Mouse (Mus musculus) midbrain, embryonic 11.5 days (tissue): ENCODE measurements around the gene Cx3cr1. TPM values are rescaled to one million over a fixed set of nuclear protein-coding genes. Genes with fewer than 3 reads are reported as not detected.

Experiments
- ATAC-seq: fragments of 200-750 bp; cut with Nextera tagmentation; 2 replicates; pipeline ENCODE4 v1.8.0; 2017; ENCODE audit warnings: moderate TSS enrichment, moderate library complexity; ENCODE audit not compliant: low FRiP score
- DNase-seq: peaks from one replicate; pipeline ENCODE4 v3.0.0; 2015; ENCODE audit warnings: low spot score; ENCODE audit errors: missing footprints
- H3K27ac ChIP-seq: fragments of 300-500 bp; sonication (generic); 2 replicates; pipeline ENCODE4 v1.5.1; 2014; ENCODE audit warnings: low read depth, low read length
- H3K27me3 ChIP-seq: fragments of 300-500 bp; sonication (generic); 2 replicates; pipeline ENCODE4 v1.6.1; 2014; ENCODE audit warnings: mild to moderate bottlenecking, low read length, moderate library complexity, mixed read lengths; ENCODE audit not compliant: control insufficient read depth, insufficient read depth
- H3K36me3 ChIP-seq: fragments of 300-500 bp; sonication (generic); 2 replicates; pipeline ENCODE4 v1.6.1; 2014; ENCODE audit warnings: mild to moderate bottlenecking, low read length, moderate library complexity, mixed read lengths; ENCODE audit not compliant: control insufficient read depth, insufficient read depth
- H3K4me1 ChIP-seq: fragments of 300-500 bp; sonication (generic); 2 replicates; pipeline ENCODE4 v1.6.1; 2014; ENCODE audit warnings: low read length; ENCODE audit not compliant: control insufficient read depth, insufficient read depth
- H3K4me2 ChIP-seq: fragments of 300-500 bp; sonication (generic); 2 replicates; pipeline ENCODE4 v1.6.1; 2014; ENCODE audit warnings: mild to moderate bottlenecking, moderate library complexity
- H3K4me3 ChIP-seq: fragments of 300-500 bp; sonication (generic); 2 replicates; pipeline ENCODE4 v1.5.1; 2014; ENCODE audit warnings: low read depth, low read length
- H3K9ac ChIP-seq: fragments of 300-500 bp; sonication (generic); 2 replicates; pipeline ENCODE4 v1.6.1; 2014; ENCODE audit warnings: low read length
- H3K9me3 ChIP-seq: fragments of 300-500 bp; sonication (generic); 2 replicates; pipeline ENCODE4 v1.6.1; 2016; ENCODE audit warnings: low read length; ENCODE audit not compliant: control insufficient read depth
- WGBS: fragments of 180-500 bp; shearing (Covaris S2); extraction: QIAGEN DNeasy Blood & Tissue Kit; methylation state at CpG from one replicate; pipeline ENCODE4 v1.1.7; 2014; 5-methylcytosine and 5-hydroxymethylcytosine counted together
- polyA plus RNA-seq: library from polyadenylated mRNA; unstranded; fragments of >200 nt; fragmentation: Nextera tagmentation; extraction: Ambion mirVana; gene quantifications from 2 replicates; pipeline ENCODE4 v1.2.1, GENCODE M21; 2014

Cx3cr1 gene
- 2.9 and 4.3 TPM in 2 replicates for polyA plus RNA-seq

DNA sequence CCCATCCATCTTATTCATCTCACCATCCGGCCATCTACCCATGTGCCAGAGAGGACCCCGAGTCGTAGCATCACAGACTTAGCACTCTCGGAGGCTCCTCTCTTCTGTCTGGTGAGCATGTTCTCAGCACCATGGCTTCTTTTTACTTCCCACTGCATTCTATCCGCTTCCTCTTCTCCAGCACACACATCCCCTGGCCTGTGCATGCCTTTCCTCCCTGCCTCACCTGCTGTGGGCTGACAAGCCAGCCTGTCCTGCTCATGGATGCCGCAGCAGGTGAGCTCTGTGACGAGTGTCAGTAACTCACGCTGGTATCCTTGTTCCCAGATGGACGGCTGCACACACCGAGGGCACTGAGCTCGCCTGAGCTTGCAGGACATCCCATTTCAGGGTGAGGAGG lies at the start of gene Cx3cr1:
TSS of gene Cx3cr1 (minus strand) at position 101 of the 400 bp plus-strand sequence.
- Histone ChIP-seq H3K27ac (no peak within 1 kb of the TSS), H3K4me3 (no peak within 1 kb of the TSS), H3K4me2 (no peak within 1 kb of the TSS), H3K9ac (no peak within 1 kb of the TSS), H3K36me3 (no peaks in the 10 kb centered on the region), H3K27me3 (no peaks in the 10 kb centered on the region), H3K9me3 (no peaks in the 10 kb centered on the region), H3K4me1 (no peaks in the 10 kb centered on the region)
- ATAC-seq (no peak), DNase-seq (peak; percentile 17)
- WGBS, result 87% methylated on average over 11 of the region's 11 CpGs

DNA sequence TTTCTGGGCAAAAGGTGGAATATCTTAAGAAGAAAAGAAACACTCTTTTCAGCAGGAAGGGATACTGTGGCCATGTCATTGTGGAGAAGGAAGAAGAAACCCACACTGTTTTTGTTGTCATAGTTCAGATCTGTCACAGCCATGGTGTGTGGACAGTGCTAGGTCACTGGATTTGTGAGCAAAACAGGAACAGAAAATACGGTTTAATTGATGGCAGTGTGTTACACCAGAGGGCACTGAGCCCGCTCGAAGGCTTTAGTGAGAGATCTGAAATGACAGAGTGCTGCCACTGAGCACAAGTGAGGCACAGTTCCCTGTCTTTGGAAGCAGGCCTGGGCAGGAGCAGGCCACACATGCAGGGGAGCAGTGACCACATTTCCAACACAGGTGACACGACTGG lies 48.5 kb upstream of the Cx3cr1 start:
- peak; percentile 57 for DNase-seq
- ATAC-seq, result no peak
- no peak overlapping the region for H3K4me3 ChIP-seq
- no peak overlapping the region for H3K27ac ChIP-seq
- H3K9ac ChIP-seq, result no peak overlapping the region
- H3K9me3 ChIP-seq, result no peaks in the 10 kb centered on the region
- H3K27me3 ChIP-seq, result no peaks in the 10 kb centered on the region
- no peak overlapping the region for H3K4me2 ChIP-seq
- H3K36me3 ChIP-seq, result peaks cover 5% of the 10 kb centered on the region; the same call in 1 of the 2 replicates
- WGBS, result 87% methylated on average over 4 of the region's 4 CpGs
- H3K4me1 ChIP-seq, result no peaks in the 10 kb centered on the region

DNA sequence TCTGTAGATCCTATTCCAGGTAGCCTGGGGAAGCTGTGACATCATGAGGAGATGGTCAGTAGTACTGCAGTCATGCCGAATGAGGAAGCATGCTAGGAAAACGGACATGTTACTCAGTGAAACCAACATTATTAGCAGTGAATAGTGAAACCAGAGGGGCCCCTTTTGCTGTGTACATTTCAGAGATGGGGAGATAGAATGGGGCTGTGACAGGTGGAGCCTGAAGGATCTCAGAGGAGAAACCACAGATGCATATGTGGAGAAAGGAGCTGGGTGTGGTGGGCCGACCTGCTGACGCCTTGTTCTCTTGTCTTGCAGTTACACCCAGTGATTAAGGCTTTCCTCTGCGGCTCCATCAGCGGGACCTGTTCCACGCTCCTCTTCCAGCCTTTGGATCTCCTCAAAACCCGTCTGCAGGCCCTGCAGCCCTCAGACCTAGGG lies 46.5 kb upstream of the Cx3cr1 start:
- ATAC-seq (no peak), DNase-seq (no peak)
- Histone ChIP-seq H3K36me3 (peaks cover 5% of the 10 kb centered on the region; the same call in 1 of the 2 replicates), H3K9ac (no peak overlapping the region), H3K4me1 (peaks cover under 1% of the 10 kb centered on the region; the same call in 1 of the 2 replicates), H3K4me3 (no peak overlapping the region), H3K9me3 (no peaks in the 10 kb centered on the region), H3K27ac (0 out of 2 replicates have a peak overlapping the region, but pooled peaks have one; percentile 14), H3K27me3 (no peaks in the 10 kb centered on the region), H3K4me2 (no peak overlapping the region)
- 90% methylated on average over 8 of the region's 8 CpGs for WGBS

DNA sequence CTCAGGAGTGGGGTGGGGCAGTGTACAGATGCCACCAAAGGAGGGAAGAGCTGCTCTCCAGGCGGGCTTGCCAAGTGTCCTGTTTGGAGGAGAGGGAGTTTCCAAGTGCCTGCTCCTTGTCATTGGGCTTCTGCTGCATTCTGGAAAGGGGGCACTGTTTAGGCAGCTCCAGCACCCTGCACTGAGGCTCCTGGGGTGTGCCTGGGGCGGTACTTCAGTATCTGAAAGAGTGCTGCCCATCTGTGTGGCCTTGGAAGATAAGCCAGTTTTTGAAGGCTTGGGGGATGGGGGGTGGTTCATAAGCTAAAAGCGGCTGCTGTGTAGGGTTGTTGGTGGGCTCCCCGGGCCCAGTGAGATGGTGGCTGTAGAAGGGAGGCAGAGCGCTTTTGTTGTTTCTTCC lies 45.9 kb upstream of the Cx3cr1 start:
- Histone ChIP-seq H3K4me3 (no peak overlapping the region), H3K36me3 (peaks cover 5% of the 10 kb centered on the region; the same call in 1 of the 2 replicates), H3K27ac (0 out of 2 replicates have a peak overlapping the region, but pooled peaks have one; percentile 14), H3K4me1 (peaks cover 5% of the 10 kb centered on the region; the same call in 1 of the 2 replicates), H3K27me3 (no peaks in the 10 kb centered on the region), H3K4me2 (no peak overlapping the region), H3K9me3 (no peaks in the 10 kb centered on the region), H3K9ac (no peak overlapping the region)
- ATAC-seq (no peak), DNase-seq (no peak)
- WGBS, result 80% methylated on average over 5 of the region's 5 CpGs

- no peak for DNase-seq
- Histone ChIP-seq H3K4me3 (no peak overlapping the region), H3K36me3 (no peaks in the 10 kb centered on the region; the same call in 1 of the 2 replicates), H3K9ac (no peak overlapping the region), H3K27ac (no peak overlapping the region), H3K4me2 (no peak overlapping the region), H3K9me3 (no peaks in the 10 kb centered on the region), H3K27me3 (no peaks in the 10 kb centered on the region), H3K4me1 (peaks cover 5% of the 10 kb centered on the region; the same call in 1 of the 2 replicates)
- no peak for ATAC-seq
- WGBS, result 84% methylated on average over 2 of the region's 2 CpGs
These were observed 45.1 kb upstream of the Cx3cr1 start for GRCm38 (mm10) chr9:120114789-120115151.

DNA sequence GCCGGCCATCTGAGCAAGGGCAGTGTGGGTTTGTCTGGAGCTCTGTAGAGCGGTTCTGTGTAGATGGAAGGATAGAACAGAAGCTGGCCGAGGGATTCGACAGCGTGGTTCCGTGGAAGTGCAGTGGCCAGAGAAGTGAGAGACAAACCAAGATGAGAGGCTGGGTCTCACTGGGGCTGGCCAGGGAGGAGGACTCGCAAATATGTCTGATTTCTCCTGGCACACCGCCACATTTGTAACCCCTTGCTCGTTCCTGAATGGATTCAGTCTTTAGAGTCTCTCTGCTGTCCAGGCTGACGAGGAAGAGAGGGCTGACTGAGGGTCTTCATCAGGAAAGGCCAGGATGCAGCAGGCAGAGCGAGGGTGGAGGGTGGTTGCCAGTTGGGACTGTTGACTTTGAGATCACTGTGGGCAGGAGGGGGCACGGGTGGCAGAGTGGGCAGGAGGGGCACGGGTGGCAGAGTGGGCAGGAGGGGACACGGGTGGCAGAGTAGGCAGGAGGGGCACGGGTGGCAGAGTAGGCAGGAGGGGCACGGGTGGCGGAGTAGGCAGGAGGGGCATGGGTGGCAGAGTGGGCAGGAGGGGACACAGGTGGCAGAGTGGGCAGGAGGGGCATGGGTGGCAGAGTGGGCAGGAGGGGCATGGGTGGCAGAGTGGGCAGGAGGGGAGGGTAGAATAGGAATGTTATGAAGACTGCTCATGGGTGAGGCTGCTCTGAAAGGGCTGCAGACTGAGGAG lies 44.5 kb upstream of the Cx3cr1 start:
- DNase-seq, result no peak

DNA sequence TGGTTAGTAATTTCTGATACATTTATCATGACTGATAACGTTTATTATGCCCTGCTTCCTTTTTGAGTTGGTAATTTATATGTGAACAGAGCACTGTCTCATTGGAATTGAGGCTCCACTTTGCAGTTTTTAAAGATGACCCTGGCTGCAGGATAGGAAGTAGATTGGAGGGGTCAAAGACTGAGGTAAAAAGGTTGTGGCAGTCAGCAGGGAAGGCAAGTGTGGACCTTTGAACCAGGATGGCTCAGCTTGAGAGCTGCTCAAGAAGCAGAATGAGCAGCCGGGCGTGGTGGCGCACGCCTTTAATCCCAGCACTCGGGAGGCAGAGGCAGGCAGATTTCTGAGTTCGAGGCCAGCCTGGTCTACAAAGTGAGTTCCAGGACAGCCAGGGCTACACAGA lies 43.8 kb upstream of the Cx3cr1 start:
- ATAC-seq (no peak), DNase-seq (no peak)
- no peak overlapping the region for H3K4me3 ChIP-seq
- no peaks in the 10 kb centered on the region; the same call in 1 of the 2 replicates for H3K36me3 ChIP-seq
- H3K27ac ChIP-seq, result no peak overlapping the region
- no peak overlapping the region for H3K9ac ChIP-seq
- no peaks in the 10 kb centered on the region for H3K9me3 ChIP-seq
- no peaks in the 10 kb centered on the region for H3K27me3 ChIP-seq
- 95% methylated on average over 6 of the region's 7 CpGs for WGBS
- peaks cover 5% of the 10 kb centered on the region; the same call in 1 of the 2 replicates for H3K4me1 ChIP-seq
- H3K4me2 ChIP-seq, result no peak overlapping the region

More for the DNA sequence above, 44.5 kb upstream of the Cx3cr1 start:
- H3K9ac ChIP-seq, result no peak overlapping the region
- H3K4me2 ChIP-seq, result no peak overlapping the region
- H3K27me3 ChIP-seq, result no peaks in the 10 kb centered on the region
- no peak for ATAC-seq
- H3K4me3 ChIP-seq, result no peak overlapping the region
- H3K4me1 ChIP-seq, result peaks cover 5% of the 10 kb centered on the region; the same call in 1 of the 2 replicates
- H3K36me3 ChIP-seq, result no peaks in the 10 kb centered on the region; the same call in 1 of the 2 replicates
- 93% methylated on average over 17 of the region's 17 CpGs for WGBS
- no peaks in the 10 kb centered on the region for H3K9me3 ChIP-seq
- H3K27ac ChIP-seq, result no peak overlapping the region

- Histone ChIP-seq H3K4me2 (no peak overlapping the region), H3K4me3 (no peak overlapping the region), H3K9me3 (no peaks in the 10 kb centered on the region), H3K27me3 (no peaks in the 10 kb centered on the region), H3K36me3 (no peaks in the 10 kb centered on the region; the same call in 1 of the 2 replicates), H3K27ac (no peak overlapping the region), H3K4me1 (peaks cover 5% of the 10 kb centered on the region; the same call in 1 of the 2 replicates), H3K9ac (no peak overlapping the region)
- 89% methylated on average over 6 of the region's 6 CpGs for WGBS
- DNase-seq (no peak), ATAC-seq (no peak)
These were observed 42.8 kb upstream of the Cx3cr1 start for GRCm38 (mm10) chr9:120112472-120112871.
